Mouse (Mus musculus): ENCODE measurements at regions not wholly inside any gene's neighbourhood (a gene's known extent, or its start where the extent isn't known, plus 50 kb on each side); places are given as distances from the start of the nearest gene placed in this dataset.

DNA sequence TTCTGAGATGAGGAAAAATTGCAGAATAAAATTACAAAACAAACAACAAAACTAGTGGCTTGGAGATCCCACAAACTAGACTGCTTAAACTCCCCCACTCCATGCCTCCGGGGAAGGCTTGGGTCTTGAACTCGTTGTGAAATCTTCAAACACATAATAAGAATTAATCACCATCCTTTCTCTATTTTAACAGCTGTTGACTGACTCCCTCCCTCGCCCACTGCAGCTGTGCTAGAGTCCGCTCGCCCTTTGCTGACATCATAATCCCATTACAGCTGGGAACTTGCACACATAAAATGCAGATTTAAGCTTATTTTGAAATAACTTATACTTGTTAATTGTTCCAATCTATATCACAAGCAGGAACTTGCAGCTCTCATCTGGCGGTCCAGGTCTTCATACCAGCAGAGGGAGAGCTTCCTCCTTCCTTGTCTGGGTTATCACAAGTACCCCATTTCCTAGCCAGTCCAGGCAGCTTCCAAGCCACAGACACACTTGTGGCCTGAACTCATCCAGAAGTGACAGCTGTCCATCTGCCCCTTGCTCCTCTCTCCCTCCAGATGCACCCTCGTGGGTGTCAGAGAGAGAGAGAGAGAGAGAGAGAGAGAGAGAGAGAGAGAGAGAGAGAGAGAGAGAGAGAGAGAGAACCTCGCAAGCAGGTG, 332.9 kb upstream of the Mki67 start:
- no peak for DNase-seq (ENCODE audit: low read depth, low spot score)

DNA sequence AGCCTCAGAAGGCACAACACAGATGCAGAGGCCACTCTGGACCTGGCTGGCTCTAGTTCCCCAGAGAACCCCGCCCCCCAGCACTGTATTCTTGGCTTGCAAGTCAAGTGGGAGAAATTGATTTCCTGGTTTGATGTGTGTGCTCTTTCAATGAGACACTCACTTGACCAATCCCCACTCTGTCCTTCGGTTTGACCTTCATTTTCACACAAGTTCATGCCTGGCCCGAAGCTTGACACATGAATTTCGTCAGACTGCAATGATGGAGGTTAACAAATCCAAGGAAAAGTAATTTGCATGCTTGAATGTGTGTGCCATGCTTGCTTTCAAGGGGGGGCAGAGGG, 333.4 kb upstream of the Mki67 start:
- no peak for DNase-seq (ENCODE audit: low read depth, low spot score)

DNA sequence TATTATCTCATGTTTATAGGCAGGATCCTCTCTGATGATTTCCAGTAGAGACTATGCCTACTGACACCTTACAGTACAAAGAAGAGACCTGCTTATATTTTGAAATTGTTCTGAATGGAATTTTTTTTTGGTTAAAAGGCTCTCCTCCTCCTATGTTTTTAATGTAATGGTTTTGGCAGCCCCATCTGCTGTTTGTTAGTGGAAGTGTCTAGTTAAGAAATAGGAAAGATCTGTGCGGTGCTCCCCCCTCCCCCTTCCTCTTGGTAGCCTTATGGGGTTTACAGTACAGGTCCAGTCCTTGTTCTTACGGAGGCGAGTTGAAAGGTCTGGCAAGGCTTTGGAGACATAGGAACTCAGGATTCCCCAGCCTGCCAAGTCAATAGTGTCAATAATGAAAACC, 334.0 kb upstream of the Mki67 start:
- no peak for DNase-seq (ENCODE audit: low read depth, low spot score)

DNA sequence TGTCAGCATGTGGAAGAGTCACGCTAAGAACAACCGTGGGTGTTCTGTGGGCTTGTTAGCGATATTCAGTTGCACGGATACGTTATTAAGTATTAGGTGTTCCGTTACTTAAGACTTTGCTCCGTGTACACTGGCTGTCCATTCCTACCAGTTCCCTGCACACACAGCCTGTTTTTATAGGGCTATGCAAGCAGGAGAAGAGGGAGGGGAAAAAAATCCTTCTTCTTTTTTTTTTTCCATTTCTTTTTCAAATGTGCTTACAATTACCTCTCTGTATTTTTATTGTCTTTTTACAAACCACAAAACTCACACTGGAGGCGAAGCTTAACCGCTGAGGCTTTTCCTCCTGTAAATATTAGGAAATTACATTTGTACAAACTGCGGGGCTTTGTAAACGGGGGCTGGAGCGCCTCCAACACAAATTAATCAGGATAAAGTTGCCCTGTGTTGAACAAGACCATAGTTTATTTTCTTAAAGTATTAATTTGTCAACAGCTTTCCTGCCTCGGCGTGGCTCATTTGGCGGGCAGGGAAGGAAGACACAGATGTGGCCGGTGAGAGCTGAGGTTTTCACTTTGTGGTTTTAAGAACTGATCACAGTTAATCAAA, 340.8 kb upstream of the Mki67 start:
- DNase-seq (ENCODE audit: low read depth, low spot score): no peak

DNA sequence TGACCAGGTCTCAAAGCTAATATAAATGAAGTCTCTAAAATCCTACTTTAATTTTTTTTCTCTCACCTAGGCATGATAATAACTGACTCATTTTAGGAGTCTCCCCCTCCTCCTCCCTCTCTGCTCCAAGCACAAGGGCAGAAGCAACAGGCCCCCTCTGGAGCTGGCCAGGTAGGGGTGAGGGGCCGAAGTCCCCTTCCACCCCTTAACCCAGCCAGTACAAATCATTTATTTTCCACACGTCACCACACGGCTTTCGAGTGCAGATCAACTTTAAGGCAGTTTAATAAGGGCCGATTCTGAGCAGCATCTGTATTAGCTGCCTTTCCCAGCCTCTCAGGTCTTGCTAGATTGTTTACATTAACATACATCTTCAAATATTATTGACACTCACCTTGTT, 342.2 kb upstream of the Mki67 start:
- no peak for DNase-seq (ENCODE audit: low read depth, low spot score)

DNA sequence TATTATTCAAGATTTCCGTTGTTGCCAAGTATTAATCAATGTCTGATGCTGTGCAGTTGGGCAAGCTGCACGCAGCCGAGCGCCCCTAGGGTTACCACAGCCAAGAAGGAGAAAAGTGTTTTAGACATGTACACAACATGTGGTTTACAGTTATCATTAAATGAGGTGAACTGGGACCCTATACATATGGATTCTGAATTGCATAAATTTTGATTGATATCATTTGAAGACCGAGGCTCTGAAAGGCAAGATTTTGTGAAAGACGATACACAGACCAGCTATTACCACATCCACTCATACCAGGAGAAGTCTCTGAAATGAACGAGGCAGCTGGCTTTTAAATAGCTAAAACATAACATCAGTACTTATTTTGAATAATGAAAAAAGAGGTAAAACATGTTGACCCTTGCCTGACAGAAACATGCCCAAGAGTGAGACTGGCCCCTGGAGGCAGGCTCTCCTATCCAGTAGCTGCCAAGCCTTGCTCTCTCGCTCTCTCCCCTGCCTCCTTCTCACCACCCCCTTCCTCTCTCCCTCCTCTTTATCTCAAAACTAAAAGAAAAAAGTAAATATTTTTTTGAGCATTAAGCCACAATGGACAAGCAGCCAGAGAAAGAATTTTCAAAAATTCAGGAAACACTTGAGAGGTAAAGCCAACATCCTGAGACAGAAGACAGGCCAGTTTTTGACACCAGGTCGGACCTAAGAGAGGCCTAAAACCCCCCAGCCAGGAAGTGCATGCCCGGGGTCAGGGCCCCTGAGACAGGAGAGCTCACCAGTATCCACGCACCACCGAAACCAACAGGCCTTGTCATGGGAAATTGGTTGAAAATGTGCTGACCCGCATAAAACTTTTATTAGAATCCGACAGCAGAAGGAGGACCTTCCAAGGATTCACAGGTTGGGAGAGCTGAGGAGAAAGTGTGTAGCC, 342.9 kb upstream of the Mki67 start:
- no peak for DNase-seq (ENCODE audit: low read depth, low spot score)

DNA sequence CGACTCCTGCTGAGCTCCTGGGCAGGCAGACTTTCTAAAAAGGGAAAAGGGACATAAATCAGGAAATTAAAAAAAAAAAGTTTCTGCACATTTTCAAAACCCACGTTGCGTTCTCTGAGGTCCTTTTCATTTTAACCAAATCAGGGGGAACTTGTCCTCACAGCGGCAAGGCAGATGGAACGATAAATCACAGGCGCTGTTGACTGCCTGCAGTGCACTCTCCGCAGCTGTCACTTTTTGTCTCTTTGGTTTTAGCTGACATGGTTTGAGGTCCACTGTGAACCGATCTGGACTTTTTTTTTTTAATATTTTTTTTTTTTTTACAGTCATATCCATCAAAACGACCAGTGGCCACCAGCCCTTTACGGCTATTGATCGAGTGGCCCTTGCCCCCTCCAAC, 343.7 kb upstream of the Mki67 start:
- no peak for DNase-seq (ENCODE audit: low read depth, low spot score)

DNA sequence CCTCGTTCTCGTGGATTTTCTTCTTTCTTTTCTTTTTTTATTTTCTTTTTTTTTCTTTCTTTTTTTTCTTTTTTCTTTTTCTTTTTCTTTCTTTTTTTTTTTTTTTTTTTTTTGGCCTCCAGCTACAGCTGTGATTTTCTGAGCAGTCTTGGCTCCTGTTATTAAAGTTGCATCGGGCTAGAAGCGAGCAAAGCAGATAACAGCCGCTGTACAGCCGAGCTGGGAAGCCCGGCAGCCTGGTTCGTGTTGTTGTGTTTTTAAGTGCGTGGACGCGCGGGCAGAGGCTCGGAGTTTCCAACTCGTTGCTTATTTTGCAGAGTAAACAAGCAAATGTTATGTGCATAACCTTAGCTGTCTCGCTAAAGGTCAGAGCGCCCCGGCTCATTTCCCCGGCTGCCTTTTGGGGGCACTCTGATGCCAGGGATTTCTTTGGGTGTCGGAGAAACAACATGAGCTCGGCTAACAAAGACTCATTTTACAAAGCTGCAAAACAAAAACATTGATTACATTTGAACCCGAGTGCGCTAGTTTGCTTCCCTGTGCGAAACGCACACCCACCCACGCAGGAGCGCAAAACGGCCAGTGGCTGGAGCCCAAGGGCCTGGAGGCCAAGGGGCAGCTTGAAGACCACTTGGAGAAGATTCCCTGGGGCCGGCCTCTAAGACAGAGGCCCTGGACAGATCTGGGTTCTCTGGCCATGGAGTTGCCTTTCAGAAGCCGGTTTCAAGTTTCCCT, 344.3 kb upstream of the Mki67 start:
- DNase-seq (ENCODE audit: low read depth, low spot score): no peak

DNA sequence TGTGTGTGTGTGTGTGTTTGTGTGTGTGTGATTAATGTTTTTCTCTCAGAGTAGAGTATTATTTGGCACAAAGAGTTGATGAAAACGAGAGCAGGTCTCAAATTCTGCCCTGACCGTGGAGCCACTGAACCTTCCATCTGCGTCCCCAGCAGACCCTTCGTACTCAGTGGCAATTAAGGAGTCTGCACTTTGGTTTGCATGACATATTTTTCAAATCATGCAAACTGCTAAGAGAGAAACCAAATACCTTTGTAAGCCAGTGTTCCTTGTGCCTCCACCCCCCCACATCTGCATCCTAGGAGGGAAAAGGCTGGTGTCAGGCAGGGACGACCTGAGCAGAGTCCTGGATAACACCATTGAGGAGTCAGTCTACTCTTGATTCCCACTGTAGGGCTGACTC, 346.5 kb upstream of the Mki67 start:
- DNase-seq (ENCODE audit: low read depth, low spot score): no peak

DNA sequence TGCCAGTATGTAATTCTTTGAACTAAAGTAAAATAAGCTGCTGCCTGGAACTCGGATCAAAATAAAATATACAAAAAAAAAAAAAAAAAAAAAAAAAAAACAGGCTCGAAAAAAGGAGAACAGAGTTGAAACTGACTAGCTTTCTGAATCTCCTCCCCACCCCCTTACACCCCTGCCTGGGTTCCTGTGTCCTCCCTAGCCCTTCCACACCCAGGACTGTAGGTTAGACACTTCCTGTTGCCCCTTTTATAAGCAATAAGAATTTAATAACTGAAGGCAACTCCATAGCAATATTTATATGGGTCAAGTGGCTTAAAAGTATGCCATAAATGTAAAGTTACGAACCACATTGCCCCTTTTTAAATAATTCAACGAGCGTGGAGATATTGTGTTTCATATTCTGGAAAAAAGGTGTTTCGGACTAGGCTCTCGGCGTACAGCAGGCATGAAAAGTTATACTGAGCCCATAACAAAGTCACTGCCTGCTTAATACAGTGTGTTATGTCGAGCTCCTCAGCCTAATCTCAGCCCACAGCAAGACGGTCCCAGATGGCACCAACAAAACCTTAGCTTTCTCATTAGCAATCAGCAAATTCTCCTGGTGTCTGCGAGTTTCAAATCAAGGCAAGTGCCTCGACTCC, 349.0 kb upstream of the Mki67 start:
- DNase-seq (ENCODE audit: low read depth, low spot score): no peak

DNA sequence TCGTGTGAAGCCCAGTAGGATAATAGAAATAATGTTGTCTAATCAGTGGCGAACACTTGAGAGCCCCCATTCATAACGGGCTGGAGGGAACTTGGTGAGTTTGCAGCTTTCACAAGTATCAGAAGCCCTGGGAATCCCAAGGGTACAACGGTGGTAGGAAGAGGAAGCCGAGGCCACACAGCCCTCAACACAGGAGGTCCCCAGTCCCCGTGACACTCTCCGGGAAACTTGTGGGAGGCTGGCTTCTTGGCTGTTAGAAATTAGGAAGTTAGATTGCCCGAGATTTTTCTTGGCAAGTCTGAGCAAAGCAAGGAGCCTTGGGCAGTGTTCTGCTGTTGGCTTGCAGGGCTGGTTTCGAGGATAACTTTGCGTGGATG, 349.5 kb upstream of the Mki67 start:
- no peak for DNase-seq (ENCODE audit: low read depth, low spot score)

DNA sequence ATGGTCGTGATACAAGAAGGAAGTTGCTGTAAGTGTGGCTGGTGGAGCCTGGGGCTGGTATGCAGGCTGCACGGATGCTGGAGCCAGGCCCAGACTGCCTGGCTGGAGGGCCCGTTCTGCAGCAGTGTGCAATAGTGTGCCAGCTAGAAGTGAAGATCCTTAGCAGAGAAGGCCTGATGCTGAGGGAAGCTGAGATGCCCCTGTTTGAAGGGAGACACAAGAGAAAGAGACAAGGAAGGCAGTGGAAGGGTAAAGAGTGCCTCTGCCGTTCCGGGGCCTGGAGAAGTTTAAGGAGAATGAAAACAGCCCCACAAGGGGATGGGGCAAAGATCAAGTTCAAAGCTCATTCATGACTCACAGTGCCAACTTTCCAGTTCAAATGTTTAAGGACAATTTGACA, 354.7 kb upstream of the Mki67 start:
- no peak for DNase-seq (ENCODE audit: low read depth, low spot score)

DNA sequence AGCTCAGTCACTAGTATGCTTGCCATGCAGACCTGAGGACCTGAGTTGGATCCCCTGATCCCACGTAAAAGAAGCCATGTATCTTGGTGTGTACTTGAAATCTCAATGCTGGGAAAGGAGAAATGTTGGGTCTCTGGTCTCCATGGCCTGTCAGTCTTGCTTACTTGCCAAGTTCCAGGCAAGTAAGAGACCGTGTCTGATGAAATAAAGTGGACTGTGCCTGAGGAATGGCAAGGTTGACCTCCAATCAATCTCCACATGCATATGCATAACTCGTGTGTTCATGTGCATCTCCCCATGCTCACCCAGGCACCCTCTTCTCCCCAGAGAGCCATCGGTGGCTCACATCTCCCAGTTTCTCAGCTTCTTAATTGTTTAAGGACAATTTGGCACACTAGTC, 355.2 kb upstream of the Mki67 start:
- DNase-seq (ENCODE audit: low read depth, low spot score): no peak

DNA sequence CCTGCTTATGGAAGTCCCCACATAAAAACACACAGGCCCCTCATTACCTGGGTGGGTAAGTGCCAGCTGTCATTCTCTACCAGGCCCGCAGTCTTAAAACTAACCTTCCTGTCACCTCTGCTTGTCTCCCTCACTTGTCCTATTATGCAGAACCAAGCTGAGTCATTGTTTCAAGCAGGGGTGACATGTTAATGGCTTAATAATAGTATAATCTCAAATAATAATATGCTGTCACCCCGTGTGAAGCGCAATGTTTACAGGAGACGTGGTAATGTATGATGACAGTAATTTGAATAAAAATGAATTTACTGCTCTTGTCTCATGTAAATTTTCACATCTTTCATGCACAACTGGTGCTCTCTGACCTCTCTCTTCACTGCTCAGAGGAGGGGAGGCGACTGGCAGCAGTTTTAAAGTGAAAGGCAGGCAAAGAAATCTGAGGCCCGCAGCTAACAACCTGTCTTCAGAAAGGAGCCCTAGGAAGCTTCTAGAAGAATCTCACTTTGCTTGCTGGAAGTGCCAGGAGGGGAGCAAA, 357.2 kb upstream of the Mki67 start:
- DNase-seq (ENCODE audit: low read depth, low spot score): no peak

DNA sequence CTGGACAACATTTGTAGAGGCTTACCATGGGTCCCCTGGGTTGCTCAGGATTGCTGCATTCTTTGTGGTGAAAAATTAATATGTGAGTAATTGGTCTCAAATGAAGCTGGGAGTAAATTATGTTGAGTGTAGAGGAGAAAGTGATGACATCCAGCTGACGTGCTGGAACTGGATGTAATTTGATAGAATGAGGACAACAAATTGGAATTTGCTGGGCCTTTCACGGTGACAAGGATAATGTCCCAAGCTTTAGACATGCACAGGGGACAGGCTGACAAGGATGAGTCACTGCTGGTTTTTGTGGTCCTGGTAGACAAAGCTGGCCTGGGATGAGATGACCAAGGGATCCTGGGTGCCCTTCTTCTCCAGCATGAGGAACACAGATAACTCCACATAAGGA, 357.9 kb upstream of the Mki67 start:
- DNase-seq (ENCODE audit: low read depth, low spot score): no peak

DNA sequence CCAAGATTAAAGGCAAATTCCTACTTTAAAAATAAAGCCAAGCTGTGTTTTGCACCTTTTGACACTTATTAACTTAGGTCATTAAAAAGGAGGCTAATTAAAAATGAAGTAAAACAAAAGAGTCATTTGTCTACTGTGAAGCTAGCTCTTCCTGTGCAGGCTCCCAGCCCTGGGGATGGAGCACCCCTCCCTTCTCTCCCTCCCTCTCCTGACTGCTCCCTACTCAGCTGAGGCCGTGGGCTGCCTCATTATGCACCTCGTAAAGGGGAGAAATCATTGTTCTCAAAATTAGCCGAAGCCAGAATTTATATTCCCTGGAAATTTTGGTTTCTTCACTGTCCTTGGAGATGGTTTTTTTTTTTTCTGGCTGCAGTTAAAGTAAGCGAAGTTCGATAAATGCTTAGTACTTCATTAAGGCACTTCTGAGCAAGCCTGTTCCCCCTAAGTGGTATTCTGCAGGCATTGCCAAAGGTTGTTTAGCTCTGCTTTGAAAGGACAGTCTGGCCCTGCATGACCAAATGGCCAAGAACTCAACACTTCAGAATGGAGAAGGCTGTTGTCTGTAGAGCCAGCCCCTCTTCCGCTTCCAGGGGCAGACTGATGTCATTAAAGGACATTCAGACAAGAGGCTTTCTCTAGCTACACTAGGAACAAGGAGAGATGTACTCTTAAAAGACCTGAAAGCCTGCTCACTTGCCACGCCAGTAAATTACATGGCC, 365.5 kb upstream of the Mki67 start:
- no peak for DNase-seq (ENCODE audit: low read depth, low spot score)

DNA sequence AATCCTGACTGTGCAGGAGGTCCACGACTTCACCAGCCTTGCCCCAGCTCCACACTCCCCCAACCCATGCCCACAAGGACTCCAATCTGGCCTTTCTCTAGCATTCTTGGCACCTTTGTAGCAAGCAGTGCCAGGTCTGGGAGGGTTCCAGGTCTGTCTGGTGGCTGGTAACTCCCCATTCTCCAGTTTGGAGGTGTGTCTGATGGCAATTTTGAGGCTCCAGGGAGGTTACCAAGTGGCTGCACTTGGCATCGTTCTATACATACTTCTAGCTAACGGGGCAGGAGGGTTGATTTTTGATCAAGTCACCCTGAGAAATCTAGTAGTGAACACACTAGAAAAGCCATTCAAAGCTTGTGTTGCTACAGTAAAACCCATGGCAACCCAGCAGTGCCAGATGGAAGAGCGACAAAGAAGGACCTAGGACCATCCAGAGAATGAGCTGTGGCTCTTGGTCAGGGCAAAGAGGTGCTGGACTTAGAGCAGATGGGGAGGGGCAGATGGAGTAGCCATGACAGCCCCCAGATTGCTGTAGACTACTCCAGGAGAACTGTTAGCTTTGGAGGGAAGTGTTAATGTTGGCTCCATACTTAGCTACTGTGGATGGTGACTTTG, 366.2 kb upstream of the Mki67 start:
- DNase-seq (ENCODE audit: low read depth, low spot score): no peak

DNA sequence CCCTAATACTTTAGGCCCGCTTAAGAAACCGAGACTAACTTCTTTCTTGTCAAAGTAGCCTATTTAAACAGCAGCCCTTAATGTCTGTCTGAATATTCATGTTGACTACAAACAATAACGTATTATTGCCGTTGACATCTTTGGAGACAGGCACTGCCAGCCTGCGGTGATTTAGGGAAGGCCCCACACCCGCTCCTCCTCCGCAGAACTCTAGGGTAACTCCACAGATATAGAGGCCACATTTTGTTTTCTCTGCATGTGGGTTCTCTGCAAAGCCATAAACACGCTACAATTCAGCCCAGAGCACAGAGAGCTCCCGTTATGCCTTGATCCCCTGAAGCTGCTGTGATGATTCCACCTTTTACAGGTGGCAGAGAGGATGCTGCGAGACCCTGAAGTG, 366.8 kb upstream of the Mki67 start:
- DNase-seq (ENCODE audit: low read depth, low spot score): no peak

DNA sequence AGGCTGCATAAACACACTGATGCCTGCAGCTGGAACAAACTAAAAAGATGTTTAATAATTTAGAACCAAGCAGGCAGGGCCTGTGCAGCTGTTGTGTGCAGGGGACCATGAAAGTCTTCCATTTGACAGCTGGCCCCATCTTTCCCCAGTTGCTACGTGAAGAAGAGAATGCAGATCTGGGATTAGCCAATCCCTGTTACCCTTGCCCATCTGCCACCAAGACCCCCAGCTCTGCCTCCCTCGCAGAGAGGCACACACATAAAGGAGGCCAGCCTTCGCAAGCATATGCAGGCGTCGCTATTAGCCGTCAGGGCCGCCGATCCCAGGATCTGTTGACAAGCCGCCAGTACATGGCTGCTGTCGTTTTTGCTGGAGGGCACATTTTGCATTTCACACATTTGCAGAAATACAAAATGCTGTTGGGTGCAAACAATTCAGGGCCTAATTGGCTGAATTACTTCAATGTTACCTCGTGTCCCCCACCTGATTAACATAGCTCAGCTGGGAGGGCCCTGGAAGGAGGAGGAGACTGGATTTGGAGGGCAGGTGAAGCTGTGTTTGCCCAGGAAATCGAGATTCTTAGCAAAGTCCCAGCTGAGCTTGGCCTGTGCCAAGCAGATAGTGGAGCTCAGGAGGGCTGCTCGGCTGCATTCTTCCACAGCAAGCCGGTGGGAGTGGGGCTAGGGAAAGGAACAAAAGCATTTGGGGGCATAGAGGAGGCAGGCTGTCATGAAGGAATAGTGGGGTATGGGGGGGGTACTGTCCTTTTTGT, 367.6 kb upstream of the Mki67 start:
- DNase-seq (ENCODE audit: low read depth, low spot score): no peak

DNA sequence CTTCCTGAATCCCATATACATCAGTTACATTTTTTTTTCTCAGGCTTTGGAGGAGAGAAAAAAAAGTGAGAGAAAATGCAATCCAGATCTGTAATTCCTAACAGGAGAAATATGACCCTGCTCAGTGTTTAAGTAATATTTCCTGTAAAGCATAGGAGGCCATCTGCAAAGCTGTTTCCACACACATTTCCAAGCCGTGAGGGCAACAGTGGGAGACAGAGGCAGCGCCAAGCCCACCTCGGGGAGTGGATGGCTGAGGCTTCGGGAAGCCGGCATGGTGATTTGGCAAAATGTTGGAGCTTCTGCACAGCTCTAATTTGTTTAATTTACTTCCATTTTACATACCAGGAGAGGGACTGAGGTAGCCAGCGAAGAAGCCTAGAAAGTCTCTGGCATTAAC, 372.6 kb upstream of the Mki67 start:
- no peak for DNase-seq (ENCODE audit: low read depth, low spot score)
